Mouse (Mus musculus) heart, adult 2 months (tissue): ENCODE results near the gene Prpsap1. TPM values are rescaled to one million over a fixed set of nuclear protein-coding genes. Genes with fewer than 3 reads are reported as not detected.
"Not testable (repeated sequence)": the region's sequence is repeated elsewhere in the genome, so short reads cannot be mapped to it uniquely, and the experiment has no call there.

Source experiments
- DNase-seq, 2 experiments: peaks; one replicate each; pipeline ENCODE4 v3.0.0; 2021
- H3K27ac ChIP-seq: fragments of 200-600 bp; 2 replicates; pipeline ENCODE4 v1.8.1; 2022
- H3K27me3 ChIP-seq: fragments of 200-500 bp; 2 replicates; pipeline ENCODE4 v1.6.1; 2012; ENCODE audit warnings: mild to moderate bottlenecking, low read length, inconsistent platforms, mixed read lengths; ENCODE audit not compliant: control insufficient read depth, insufficient read depth
- H3K36me3 ChIP-seq: fragments of 200-500 bp; 2 replicates; pipeline ENCODE4 v1.6.1; 2012; ENCODE audit warnings: low read length, inconsistent platforms; ENCODE audit not compliant: control insufficient read depth, insufficient read depth
- H3K4me1 ChIP-seq: fragments of 200-500 bp; 2 replicates; pipeline ENCODE4 v1.6.1; 2011; ENCODE audit warnings: low read length; ENCODE audit not compliant: control insufficient read depth, insufficient read depth
- H3K4me3 ChIP-seq: fragments of 200-600 bp; 2 replicates; pipeline ENCODE4 v1.8.1; 2022
- H3K79me2 ChIP-seq: fragments of 200-500 bp; replicated peaks from 2 replicates; pipeline ENCODE4 v1.6.1; 2012; ENCODE audit warnings: mild to moderate bottlenecking, inconsistent platforms, low read length, moderate library complexity, mixed read lengths; ENCODE audit not compliant: control insufficient read depth, insufficient read depth
- H3K9ac ChIP-seq: fragments of 200-500 bp; 2 replicates; pipeline ENCODE4 v1.6.1; 2012; ENCODE audit warnings: low read depth, mild to moderate bottlenecking, control low read depth, inconsistent platforms, low read length, mixed read lengths
- CTCF ChIP-seq: fragments of 200-600 bp; IDR thresholded peaks from 2 replicates; pipeline ENCODE4 v1.8.1; 2022; ENCODE audit warnings: antibody characterized with exemption, mild to moderate bottlenecking, moderate library complexity
- EP300 ChIP-seq: fragments of 200-500 bp; IDR thresholded peaks from 2 replicates; pipeline ENCODE4 v1.6.1; 2011; ENCODE audit warnings: low read depth, low read length, control low read depth; ENCODE audit not compliant: insufficient read depth
- POLR2A ChIP-seq: fragments of 200-500 bp; IDR thresholded peaks from 2 replicates; pipeline ENCODE4 v1.6.1; 2011; ENCODE audit warnings: mild to moderate bottlenecking, low read depth, low read length, control low read depth; ENCODE audit not compliant: insufficient read depth
- WGBS: fragments of 180-500 bp; shearing (Covaris S2); methylation state at CpG from one replicate; pipeline ENCODE4 v1.1.7; 2018; 5-methylcytosine and 5-hydroxymethylcytosine counted together
- intact Hi-C: fragments of 180-260 bp; cut with DNase I; formaldehyde crosslinking; loops from one replicate; pipeline ENCODE4 v1.15.1; 2025
- polyA plus RNA-seq: library from polyadenylated mRNA; depleted of rRNA; stranded (reverse); fragments of >200 nt; gene quantifications from 2 replicates; pipeline ENCODE4 v1.2.3, GENCODE M21; 2012
- total RNA-seq, 2 experiments: library from RNA; stranded (reverse); gene quantifications; 2 replicates each; pipeline ENCODE4 v1.2.3; 2021

Prpsap1 gene
- total and polyA plus RNA-seq, 3 experiments: 28.9 to 37.3 (median 30.0) TPM

DNA sequence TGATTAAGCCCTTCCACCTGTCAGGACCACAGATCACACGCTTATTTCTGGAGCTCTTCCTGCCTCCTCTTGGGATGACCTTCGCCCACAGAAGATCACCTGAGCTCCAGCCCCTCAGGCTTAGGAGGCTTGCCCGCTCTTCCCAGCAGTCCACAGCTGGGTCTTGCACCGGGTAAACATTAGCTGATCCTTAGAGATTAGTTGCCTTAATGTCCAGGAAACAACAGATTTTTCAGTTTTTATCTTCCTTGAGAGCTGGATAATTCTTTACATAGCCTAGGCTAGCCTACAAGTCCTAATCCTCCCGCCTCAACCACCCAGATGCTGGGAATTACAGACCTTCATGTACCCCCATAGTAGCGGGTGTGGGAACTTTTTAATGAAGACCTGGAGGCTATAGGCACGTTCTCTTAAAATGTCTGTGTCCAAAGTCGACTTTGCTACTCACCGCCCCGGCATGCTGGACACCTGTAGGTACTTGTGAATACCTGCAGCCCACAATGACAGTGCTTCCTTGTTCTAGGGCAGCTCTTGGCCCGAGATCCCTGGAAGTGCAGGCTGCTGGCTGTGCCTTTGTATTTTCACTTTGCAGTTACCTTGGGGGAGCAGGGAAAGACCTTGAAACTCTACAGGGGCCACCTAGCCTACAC is 62.4 kb downstream of the Prpsap1 start:
- Histone ChIP-seq H3K27me3 (no peaks in the 10 kb centered on the region), H3K9ac (no peak overlapping the region), H3K27ac (no peak overlapping the region), H3K4me1 (peaks cover 8% of the 10 kb centered on the region), H3K79me2 (no peaks in the 10 kb centered on the region; the same call in 1 of the 2 replicates), H3K4me3 (no peak overlapping the region), H3K36me3 (peaks cover 6% of the 10 kb centered on the region; the same call in 1 of the 2 replicates)
- no peak for DNase-seq
- no peak for TF ChIP-seq POLR2A
- TF ChIP-seq EP300: no peak
- no peak for TF ChIP-seq CTCF
- intact Hi-C loops: no loop called here
- 62% methylated on average over 11 of the region's 11 CpGs for WGBS

- peaks cover 5% of the 10 kb centered on the region; the same call in 1 of the 2 replicates for H3K36me3 ChIP-seq
- H3K79me2 ChIP-seq: no peaks in the 10 kb centered on the region; the same call in 1 of the 2 replicates
- H3K27me3 ChIP-seq: no peaks in the 10 kb centered on the region
- intact Hi-C loops: no loop called here
- no peak for TF ChIP-seq EP300
- TF ChIP-seq CTCF: no peak
- no peak for TF ChIP-seq POLR2A
- peaks cover 5% of the 10 kb centered on the region for H3K4me1 ChIP-seq
- H3K9ac ChIP-seq: no peak overlapping the region
- DNase-seq: no peak
- no peak overlapping the region for H3K4me3 ChIP-seq
- 30% methylated on average over 22 of the region's 22 CpGs for WGBS
- H3K27ac ChIP-seq: no peak overlapping the region
Observed at GRCm38 (mm10) chr11:116430723-116431427, 63.1 kb downstream of the Prpsap1 start.

DNA sequence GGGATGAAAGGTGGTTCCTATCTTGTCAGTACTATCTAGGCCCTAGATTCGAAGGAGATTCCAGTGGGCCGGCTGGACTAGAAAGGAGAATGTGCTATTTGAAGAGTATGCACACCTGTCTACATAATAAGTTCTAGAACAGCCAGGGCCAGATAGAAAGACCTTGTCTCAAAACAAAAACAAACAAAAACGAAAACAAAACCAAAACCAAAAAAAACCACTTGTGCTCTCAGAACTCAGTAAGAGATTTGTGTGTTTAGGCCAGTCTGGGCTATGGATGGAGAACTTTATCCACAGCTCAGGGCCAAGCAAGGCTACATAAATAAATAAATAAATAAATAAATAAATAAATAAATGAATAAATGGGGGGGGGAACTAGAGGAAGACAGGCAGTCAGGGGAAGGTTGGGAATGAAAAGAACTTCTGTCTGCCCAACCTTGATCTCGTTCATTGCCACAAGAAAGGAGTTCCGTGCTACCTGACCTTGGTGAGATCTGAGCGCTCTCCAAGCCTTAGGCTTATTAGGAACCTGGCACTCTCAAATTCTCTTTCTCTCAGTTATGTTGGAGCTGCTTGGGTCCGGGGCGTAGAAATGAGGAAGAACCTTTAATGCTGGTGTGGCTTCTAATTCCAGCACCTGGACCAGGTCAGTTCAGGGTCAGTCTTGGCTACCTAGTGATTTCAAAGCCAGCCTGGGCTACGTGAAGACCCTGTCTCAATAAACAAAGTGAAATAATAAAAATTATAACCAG is 64.0 kb downstream of the Prpsap1 start:
- H3K4me3 ChIP-seq: no peak overlapping the region
- no peak overlapping the region for H3K27ac ChIP-seq
- H3K9ac ChIP-seq: no peak overlapping the region
- H3K27me3 ChIP-seq: no peaks in the 10 kb centered on the region
- no peaks in the 10 kb centered on the region for H3K36me3 ChIP-seq
- WGBS: 84% methylated on average over 9 of the region's 9 CpGs
- no peaks in the 10 kb centered on the region for H3K79me2 ChIP-seq
- intact Hi-C loops: no loop called here
- no peak for DNase-seq
- TF ChIP-seq POLR2A (no peak), CTCF (no peak)
- H3K4me1 ChIP-seq: 0 out of 2 replicates have a peak, but pooled peaks cover 1% of the 10 kb centered on the region

- no peak overlapping the region for H3K4me3 ChIP-seq
- 41% methylated on average over 13 of the region's 13 CpGs for WGBS
- intact Hi-C loops: no loop called here
- no peaks in the 10 kb centered on the region for H3K27me3 ChIP-seq
- no peaks in the 10 kb centered on the region for H3K79me2 ChIP-seq
- H3K27ac ChIP-seq: no peak overlapping the region
- DNase-seq: no peak
- peaks cover 2% of the 10 kb centered on the region for H3K4me1 ChIP-seq
- H3K9ac ChIP-seq: no peak overlapping the region
- H3K36me3 ChIP-seq: no peaks in the 10 kb centered on the region
- no peak for TF ChIP-seq EP300
- no peak for TF ChIP-seq CTCF
- no peak for TF ChIP-seq POLR2A
Observed at GRCm38 (mm10) chr11:116428872-116429859, 64.8 kb downstream of the Prpsap1 start.

- WGBS: 80% methylated on average over 6 of the region's 6 CpGs
- Histone ChIP-seq H3K36me3 (no peaks in the 10 kb centered on the region), H3K27me3 (no peaks in the 10 kb centered on the region), H3K4me1 (peaks cover 2% of the 10 kb centered on the region), H3K79me2 (no peaks in the 10 kb centered on the region), H3K9ac (no peak overlapping the region), H3K27ac (no peak overlapping the region), H3K4me3 (no peak overlapping the region)
- TF ChIP-seq EP300 (no peak), CTCF (no peak), POLR2A (no peak)
- DNase-seq: no peak
- intact Hi-C loops: no loop called here
Observed at GRCm38 (mm10) chr11:116426852-116427575, 67.0 kb downstream of the Prpsap1 start.

GRCm38 (mm10) chr11:116426328-116426727 is 67.7 kb downstream of the Prpsap1 start:
- WGBS: 65% methylated on average over 11 of the region's 11 CpGs
- H3K9ac ChIP-seq, intact Hi-C loops, DNase-seq, H3K4me1 ChIP-seq, H3K36me3 ChIP-seq, H3K27me3 ChIP-seq, H3K79me2 ChIP-seq, H3K27ac ChIP-seq, H3K4me3 ChIP-seq: not testable (repeated sequence)
